Mouse (Mus musculus): ENCODE measurements around the gene Cass4.
A peak's percentile ranks its signal among the peaks of the same experiment; 100 is the strongest.

DNA sequence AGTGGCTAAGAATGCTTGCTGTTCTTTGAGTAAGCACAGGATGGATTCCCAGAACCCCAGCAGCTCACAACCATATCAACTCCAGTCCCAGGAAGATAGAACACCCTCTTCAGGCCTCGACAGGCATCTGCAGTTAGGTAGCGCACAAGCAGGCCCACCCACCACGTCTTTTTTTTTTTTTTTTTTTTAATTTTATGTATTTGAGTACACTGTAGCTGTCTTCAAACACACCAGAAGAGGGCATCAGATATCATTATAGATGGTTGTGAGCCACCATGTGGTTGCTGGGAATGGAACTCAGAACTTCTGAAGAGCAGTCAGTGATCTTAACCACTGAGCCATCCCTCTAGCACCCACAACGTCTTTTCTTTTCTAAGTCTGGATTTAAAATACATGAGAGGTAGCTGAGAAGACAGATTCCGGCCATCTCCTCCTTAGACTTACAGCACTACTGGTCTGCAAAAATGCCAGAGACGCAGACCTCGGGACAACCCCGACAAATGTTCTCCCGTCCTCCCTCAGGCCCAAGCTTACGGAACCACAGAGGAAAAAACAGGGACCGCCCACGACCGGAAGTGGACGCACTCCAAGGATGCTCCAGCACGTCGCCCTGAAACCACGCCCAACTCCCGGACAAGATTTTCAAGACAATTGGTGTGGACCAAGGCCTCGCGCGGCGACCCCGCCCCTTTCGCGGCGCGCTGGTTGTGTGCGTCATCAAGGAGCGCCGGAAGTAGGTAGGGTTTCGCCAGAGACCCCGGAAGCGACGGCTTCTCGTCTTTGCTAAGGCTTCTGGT, 46.4 kb downstream of the Cass4 start, which contains the start of gene Rtf2:
- TF ChIP-seq E2F4 (IDR thresholded peaks at IDR 0.05; ENCODE audit: borderline replicate concordance, low read depth, low read length): no peak
- peak in 1 of 2 experiments; percentile 91; a peak in 2 of 4 replicates for TF ChIP-seq POLR2A (IDR thresholded peaks at IDR 0.05; ENCODE audit: control insufficient read depth in 1 of 2, insufficient read depth in 1 of 2, low read depth in 1 of 2, low read length in 2 of 2, poor library complexity in 1 of 2)
- peak; percentile 84 for TF ChIP-seq ZNF384 (IDR thresholded peaks at IDR 0.05; ENCODE audit: low read depth, low read length)
- peak in 2 of 3 experiments; percentile 7 to 37; a peak in 2 of 6 replicates for TF ChIP-seq CTCF (IDR thresholded peaks at IDR 0.05 in 2 of 3, conservative IDR thresholded peaks at IDR 0.05 in 1 of 3; ENCODE audit: control insufficient read depth in 1 of 3, insufficient read depth in 1 of 3, low read depth in 2 of 3, low read length in 3 of 3, poor library complexity in 1 of 3, severe bottlenecking in 1 of 3)
- TF ChIP-seq MEF2A (IDR thresholded peaks at IDR 0.05; ENCODE audit: extremely low read depth, insufficient replicate concordance, low read depth, low read length, poor library complexity, severe bottlenecking): no peak
- peak; percentile 99 for TF ChIP-seq SIN3A (IDR thresholded peaks at IDR 0.05; ENCODE audit: low read length)
- no peak for TF ChIP-seq GATA1 (IDR thresholded peaks at IDR 0.05; ENCODE audit: low read depth, low read length)
- peak; percentile 78 for TF ChIP-seq MXI1 (IDR thresholded peaks at IDR 0.05; ENCODE audit: low read depth, low read length)
- peak; percentile 33; the same call in 1 of the 2 replicates for TF ChIP-seq MYC (IDR thresholded peaks at IDR 0.05; ENCODE audit: low read depth, low read length)
- peak; percentile 60; the same call in 1 of the 2 replicates for TF ChIP-seq POLR2AphosphoS2 (IDR thresholded peaks at IDR 0.05; ENCODE audit: low read length)
- no peak for TF ChIP-seq EP300 (IDR thresholded peaks at IDR 0.05; ENCODE audit: low read depth in 1 of 2, low read length in 2 of 2)
- TF ChIP-seq KAT2A (conservative IDR thresholded peaks at IDR 0.05; ENCODE audit: low read depth, low read length): peak; percentile 69; the same call in 1 of the 2 replicates
- peak; percentile 60 for TF ChIP-seq MAX (IDR thresholded peaks at IDR 0.05; ENCODE audit: low read length)

Measured in MEL (cell line).